Mouse (Mus musculus): ENCODE measurements around the gene Hist1h3f.
"Not testable (repeated sequence)": the region's sequence is repeated elsewhere in the genome, so short reads cannot be mapped to it uniquely, and the experiment has no call there.

- TF ChIP-seq POLR2A (IDR thresholded peaks at IDR 0.05; ENCODE audit: extremely low read depth, insufficient read depth, low read length); CTCF (IDR thresholded peaks at IDR 0.05; ENCODE audit: low read depth, low read length): not testable (repeated sequence)
Observed at GRCm38 (mm10) chr13:23539821-23540220, 4.0 kb upstream of the Hist1h3f start.

All from liver, adult 2 months (tissue).